Mouse (Mus musculus): ENCODE results near the gene Ak5.

DNA sequence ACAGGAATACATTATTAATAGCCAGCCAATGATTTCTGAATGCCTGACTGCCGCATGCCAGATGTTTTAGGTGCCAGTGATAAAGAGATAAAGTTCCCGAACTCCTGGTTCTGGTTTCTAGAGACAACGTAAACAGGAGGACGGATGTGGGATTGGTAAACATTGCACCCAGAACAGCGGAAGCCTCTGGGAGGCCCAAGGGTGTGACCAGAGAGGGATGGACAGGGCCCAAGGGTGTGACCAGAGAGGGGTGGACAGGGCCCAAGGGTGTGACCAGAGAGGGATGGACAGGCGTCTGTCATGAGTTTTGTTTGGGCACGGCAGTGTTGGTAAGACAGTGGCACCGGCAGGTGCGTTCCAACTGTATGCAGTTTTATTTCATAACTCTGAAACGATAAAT, 148.6 kb downstream of the Ak5 start:
- TF ChIP-seq CTCF (IDR thresholded peaks at IDR 0.05; ENCODE audit: borderline replicate concordance, extremely low read depth, insufficient read depth, insufficient read length): no peak
- no peak for TF ChIP-seq POLR2A (IDR thresholded peaks at IDR 0.05; ENCODE audit: borderline replicate concordance, extremely low read depth, insufficient read depth, insufficient read length, poor library complexity, severe bottlenecking)

All from brain, embryonic 14.5 days (tissue).